Mouse (Mus musculus): Measurements from ENCODE around the gene Brpf3. TPM values are rescaled to one million over a fixed set of nuclear protein-coding genes. Genes with fewer than 3 reads are reported as not detected.

The Brpf3 gene
- polyA plus RNA-seq, 1 experiment: 63.1 TPM

DNA sequence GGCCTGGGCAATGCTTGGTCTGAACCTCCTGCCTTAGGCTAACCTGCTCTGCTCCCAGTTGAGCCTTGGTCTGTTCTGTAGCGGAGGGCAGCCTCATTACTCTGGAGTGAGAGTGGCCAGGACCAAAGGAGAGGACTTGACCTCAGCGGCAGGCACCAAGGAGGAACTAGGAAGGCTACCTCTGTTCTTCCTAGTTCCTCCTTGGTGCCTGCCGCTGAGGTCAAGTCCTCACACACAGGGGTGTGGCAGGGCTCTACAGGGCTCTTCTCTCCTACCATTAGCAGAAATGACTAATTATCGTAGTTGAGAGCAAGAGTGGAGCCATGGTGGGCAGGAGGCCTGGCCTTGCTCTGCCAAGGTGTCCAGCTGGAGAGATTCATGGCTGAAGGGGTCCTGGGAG, 66.5 kb downstream of the Brpf3 start:
- H3K4me1 ChIP-seq (replicated peaks; ENCODE audit: control insufficient read depth, insufficient read depth, low read length): peaks cover 17% of the 10 kb centered on the region
- H3K27me3 ChIP-seq (ENCODE audit: control insufficient read depth, insufficient read depth, low read length): no peaks in the 10 kb centered on the region
- WGBS: 77% methylated on average over 4 of the region's 4 CpGs
- no peak overlapping the region for H3K27ac ChIP-seq (ENCODE audit: control insufficient read depth, insufficient read depth, low read length)
- TF ChIP-seq POLR2A (IDR thresholded peaks at IDR 0.05; ENCODE audit: control insufficient read depth, extremely low read depth, insufficient read depth, low read length, poor library complexity): no peak
- no peak for TF ChIP-seq CTCF (IDR thresholded peaks at IDR 0.05; ENCODE audit: borderline replicate concordance, control insufficient read depth, extremely low read depth, insufficient read depth, low read length, poor library complexity)
- no peak overlapping the region for H3K4me3 ChIP-seq (ENCODE audit: control insufficient read depth, insufficient read depth, low read length)
- DNase-seq: no peak
- no peaks in the 10 kb centered on the region for H3K36me3 ChIP-seq (ENCODE audit: control insufficient read depth, insufficient read depth, low read length)

DNA sequence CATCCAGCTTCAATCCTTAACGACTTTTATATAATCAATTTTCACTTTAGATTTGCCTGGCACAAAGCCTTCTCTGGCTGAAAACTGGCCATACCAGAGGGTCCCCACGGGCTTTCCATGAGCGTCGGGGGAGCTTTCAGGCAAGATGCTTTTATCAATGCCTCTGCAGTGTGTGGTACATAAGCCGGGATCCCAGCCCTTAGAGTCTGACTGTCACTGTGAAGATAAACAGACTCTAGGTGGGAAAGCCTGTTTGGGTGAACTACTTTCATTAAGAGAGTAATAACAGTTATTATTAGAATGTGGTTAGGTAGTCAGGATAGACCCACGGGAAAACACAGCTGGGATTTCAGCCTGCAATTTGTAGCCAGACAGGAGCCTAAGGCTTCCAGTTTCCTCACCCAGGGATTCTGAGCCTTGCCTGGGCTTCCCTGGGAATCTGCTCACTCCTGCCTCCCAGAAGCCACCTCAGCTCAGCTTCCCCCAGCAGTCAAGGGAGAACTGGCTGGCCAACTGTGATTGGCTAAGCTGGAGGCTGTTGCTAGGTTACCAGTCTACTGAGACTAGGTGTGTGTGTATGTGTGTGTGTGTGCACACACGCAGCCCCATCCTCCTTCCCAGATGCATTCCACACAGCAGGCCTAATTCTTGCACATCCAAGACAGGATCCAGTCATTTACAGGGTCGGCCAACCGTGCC, 68.7 kb downstream of the Brpf3 start:
- no peak for TF ChIP-seq CTCF (IDR thresholded peaks at IDR 0.05; ENCODE audit: borderline replicate concordance, control insufficient read depth, extremely low read depth, insufficient read depth, low read length, poor library complexity)
- TF ChIP-seq POLR2A (IDR thresholded peaks at IDR 0.05; ENCODE audit: control insufficient read depth, extremely low read depth, insufficient read depth, low read length, poor library complexity): no peak
- no peak overlapping the region for H3K4me3 ChIP-seq (ENCODE audit: control insufficient read depth, insufficient read depth, low read length)
- no peaks in the 10 kb centered on the region for H3K27me3 ChIP-seq (ENCODE audit: control insufficient read depth, insufficient read depth, low read length)
- H3K27ac ChIP-seq (ENCODE audit: control insufficient read depth, insufficient read depth, low read length): no peak overlapping the region
- no peaks in the 10 kb centered on the region for H3K36me3 ChIP-seq (ENCODE audit: control insufficient read depth, insufficient read depth, low read length)
- H3K4me1 ChIP-seq (replicated peaks; ENCODE audit: control insufficient read depth, insufficient read depth, low read length): peaks cover 4% of the 10 kb centered on the region
- DNase-seq: no peak
- WGBS: 88% methylated on average over 9 of the region's 9 CpGs

DNA sequence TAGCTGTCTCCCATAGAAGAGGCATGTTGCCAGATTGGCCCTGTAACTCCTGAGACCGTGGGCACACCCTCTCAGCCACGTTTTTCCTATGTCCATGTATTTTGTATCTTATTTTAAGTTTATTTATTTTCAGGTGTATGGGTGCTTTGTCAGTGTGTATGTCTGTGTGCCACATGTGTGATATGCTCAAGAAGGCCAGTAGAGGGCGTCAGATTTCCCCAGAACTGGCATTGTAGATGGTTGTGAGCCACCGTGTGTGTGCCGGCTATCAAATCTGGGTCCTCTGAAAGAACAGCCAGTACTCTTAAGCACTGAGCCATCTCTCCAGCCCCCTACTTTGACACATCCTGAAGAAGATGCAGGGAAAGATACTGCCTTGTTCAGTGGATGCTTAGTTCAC, 69.5 kb downstream of the Brpf3 start:
- no peak for DNase-seq
- Histone ChIP-seq H3K27me3 (ENCODE audit: control insufficient read depth, insufficient read depth, low read length) (no peaks in the 10 kb centered on the region), H3K4me3 (ENCODE audit: control insufficient read depth, insufficient read depth, low read length) (no peak overlapping the region), H3K4me1 (replicated peaks; ENCODE audit: control insufficient read depth, insufficient read depth, low read length) (no peaks in the 10 kb centered on the region), H3K27ac (ENCODE audit: control insufficient read depth, insufficient read depth, low read length) (no peak overlapping the region), H3K36me3 (ENCODE audit: control insufficient read depth, insufficient read depth, low read length) (no peaks in the 10 kb centered on the region)
- no peak for TF ChIP-seq POLR2A (IDR thresholded peaks at IDR 0.05; ENCODE audit: control insufficient read depth, extremely low read depth, insufficient read depth, low read length, poor library complexity)
- no peak for TF ChIP-seq CTCF (IDR thresholded peaks at IDR 0.05; ENCODE audit: borderline replicate concordance, control insufficient read depth, extremely low read depth, insufficient read depth, low read length, poor library complexity)
- WGBS: 83% methylated on average over 5 of the region's 5 CpGs

DNA sequence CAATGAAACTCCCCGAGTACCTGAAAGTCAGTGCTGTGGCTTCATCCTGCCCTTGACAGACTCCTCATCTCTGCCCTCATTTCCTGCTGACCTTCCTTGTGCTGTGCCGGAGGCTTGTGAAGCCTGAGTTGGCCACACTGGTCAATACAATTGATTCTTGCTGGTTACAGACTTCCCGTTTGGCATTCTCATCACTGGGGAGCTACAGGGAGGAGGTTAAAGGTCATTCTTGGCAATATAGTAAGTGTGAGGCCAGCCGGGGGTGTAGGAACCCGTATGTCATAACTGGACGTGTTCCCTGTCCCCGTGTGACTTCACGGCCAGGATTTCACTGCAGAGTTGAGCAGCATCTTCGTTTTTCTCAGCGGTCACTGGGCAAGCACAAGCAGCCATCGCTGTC, 70.9 kb downstream of the Brpf3 start:
- Histone ChIP-seq H3K27ac (ENCODE audit: control insufficient read depth, insufficient read depth, low read length) (no peak overlapping the region), H3K36me3 (ENCODE audit: control insufficient read depth, insufficient read depth, low read length) (no peaks in the 10 kb centered on the region), H3K4me1 (replicated peaks; ENCODE audit: control insufficient read depth, insufficient read depth, low read length) (no peaks in the 10 kb centered on the region; the same call in 1 of the 2 replicates), H3K4me3 (ENCODE audit: control insufficient read depth, insufficient read depth, low read length) (no peak overlapping the region), H3K27me3 (ENCODE audit: control insufficient read depth, insufficient read depth, low read length) (no peaks in the 10 kb centered on the region)
- TF ChIP-seq CTCF (IDR thresholded peaks at IDR 0.05; ENCODE audit: borderline replicate concordance, control insufficient read depth, extremely low read depth, insufficient read depth, low read length, poor library complexity) (no peak), POLR2A (IDR thresholded peaks at IDR 0.05; ENCODE audit: control insufficient read depth, extremely low read depth, insufficient read depth, low read length, poor library complexity) (no peak)
- no peak for DNase-seq
- 76% methylated on average over 11 of the region's 11 CpGs for WGBS

DNA sequence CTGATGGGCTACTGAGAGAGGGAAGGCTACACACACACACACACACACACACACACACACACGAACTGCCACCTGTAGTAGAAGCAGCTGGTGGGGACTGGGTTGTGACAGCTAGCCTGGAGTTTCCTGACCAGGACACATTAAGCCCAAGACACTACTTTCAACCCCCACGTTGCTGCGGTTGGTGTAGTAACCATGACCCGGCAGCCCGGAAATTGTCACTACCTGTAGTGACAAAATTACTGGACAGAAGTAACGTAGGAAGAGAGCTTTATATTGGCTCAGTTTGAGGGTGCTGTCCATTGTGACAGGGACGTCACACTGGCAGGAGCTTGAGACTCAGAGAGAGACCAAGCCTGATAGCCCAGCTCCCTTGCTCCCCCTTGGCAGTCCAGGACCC, 71.4 kb downstream of the Brpf3 start:
- no peaks in the 10 kb centered on the region for H3K36me3 ChIP-seq (ENCODE audit: control insufficient read depth, insufficient read depth, low read length)
- TF ChIP-seq CTCF (IDR thresholded peaks at IDR 0.05; ENCODE audit: borderline replicate concordance, control insufficient read depth, extremely low read depth, insufficient read depth, low read length, poor library complexity): no peak
- TF ChIP-seq POLR2A (IDR thresholded peaks at IDR 0.05; ENCODE audit: control insufficient read depth, extremely low read depth, insufficient read depth, low read length, poor library complexity): no peak
- H3K27ac ChIP-seq (ENCODE audit: control insufficient read depth, insufficient read depth, low read length): no peak overlapping the region
- no peak overlapping the region for H3K4me3 ChIP-seq (ENCODE audit: control insufficient read depth, insufficient read depth, low read length)
- no peaks in the 10 kb centered on the region for H3K27me3 ChIP-seq (ENCODE audit: control insufficient read depth, insufficient read depth, low read length)
- no peaks in the 10 kb centered on the region; the same call in 1 of the 2 replicates for H3K4me1 ChIP-seq (replicated peaks; ENCODE audit: control insufficient read depth, insufficient read depth, low read length)
- DNase-seq: no peak
- WGBS: 90% methylated on average over 7 of the region's 7 CpGs

DNA sequence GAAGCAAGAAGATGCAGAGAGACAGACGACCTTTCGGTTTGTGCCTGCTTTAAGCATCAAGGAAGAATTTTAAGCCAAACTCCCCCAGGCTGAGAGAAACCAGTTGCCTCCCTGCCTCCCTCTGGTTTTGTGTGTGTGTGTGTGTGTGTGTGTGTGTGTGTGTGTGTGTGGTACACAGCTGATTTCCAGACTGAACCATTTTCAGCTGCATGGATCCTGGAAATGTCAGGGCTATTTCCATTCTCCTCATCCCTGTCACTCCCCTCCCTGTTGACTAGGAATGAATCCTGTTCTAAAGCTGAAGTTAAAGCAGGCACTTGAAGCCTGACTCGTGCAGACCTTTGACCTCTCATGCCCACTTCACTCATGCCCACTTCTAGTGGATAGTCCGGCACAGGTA, 73.3 kb downstream of the Brpf3 start:
- H3K27ac ChIP-seq (ENCODE audit: control insufficient read depth, insufficient read depth, low read length): no peak overlapping the region
- H3K4me1 ChIP-seq (replicated peaks; ENCODE audit: control insufficient read depth, insufficient read depth, low read length): no peaks in the 10 kb centered on the region; the same call in 1 of the 2 replicates
- no peak for DNase-seq
- 92% methylated on average over 4 of the region's 4 CpGs for WGBS
- no peaks in the 10 kb centered on the region for H3K27me3 ChIP-seq (ENCODE audit: control insufficient read depth, insufficient read depth, low read length)
- TF ChIP-seq POLR2A (IDR thresholded peaks at IDR 0.05; ENCODE audit: control insufficient read depth, extremely low read depth, insufficient read depth, low read length, poor library complexity) (no peak), CTCF (IDR thresholded peaks at IDR 0.05; ENCODE audit: borderline replicate concordance, control insufficient read depth, extremely low read depth, insufficient read depth, low read length, poor library complexity) (no peak)
- H3K36me3 ChIP-seq (ENCODE audit: control insufficient read depth, insufficient read depth, low read length): no peaks in the 10 kb centered on the region
- H3K4me3 ChIP-seq (ENCODE audit: control insufficient read depth, insufficient read depth, low read length): no peak overlapping the region

Data from thymus, adult 2 months (tissue).